Mouse (Mus musculus) lung, postnatal 36 days (tissue): ENCODE data around the gene Eif3i.

Experiments used
- DNase-seq: peaks from one replicate; pipeline ENCODE4 v3.0.0; 2022; ENCODE audit warnings: mixed read lengths

The Eif3i gene

DNA sequence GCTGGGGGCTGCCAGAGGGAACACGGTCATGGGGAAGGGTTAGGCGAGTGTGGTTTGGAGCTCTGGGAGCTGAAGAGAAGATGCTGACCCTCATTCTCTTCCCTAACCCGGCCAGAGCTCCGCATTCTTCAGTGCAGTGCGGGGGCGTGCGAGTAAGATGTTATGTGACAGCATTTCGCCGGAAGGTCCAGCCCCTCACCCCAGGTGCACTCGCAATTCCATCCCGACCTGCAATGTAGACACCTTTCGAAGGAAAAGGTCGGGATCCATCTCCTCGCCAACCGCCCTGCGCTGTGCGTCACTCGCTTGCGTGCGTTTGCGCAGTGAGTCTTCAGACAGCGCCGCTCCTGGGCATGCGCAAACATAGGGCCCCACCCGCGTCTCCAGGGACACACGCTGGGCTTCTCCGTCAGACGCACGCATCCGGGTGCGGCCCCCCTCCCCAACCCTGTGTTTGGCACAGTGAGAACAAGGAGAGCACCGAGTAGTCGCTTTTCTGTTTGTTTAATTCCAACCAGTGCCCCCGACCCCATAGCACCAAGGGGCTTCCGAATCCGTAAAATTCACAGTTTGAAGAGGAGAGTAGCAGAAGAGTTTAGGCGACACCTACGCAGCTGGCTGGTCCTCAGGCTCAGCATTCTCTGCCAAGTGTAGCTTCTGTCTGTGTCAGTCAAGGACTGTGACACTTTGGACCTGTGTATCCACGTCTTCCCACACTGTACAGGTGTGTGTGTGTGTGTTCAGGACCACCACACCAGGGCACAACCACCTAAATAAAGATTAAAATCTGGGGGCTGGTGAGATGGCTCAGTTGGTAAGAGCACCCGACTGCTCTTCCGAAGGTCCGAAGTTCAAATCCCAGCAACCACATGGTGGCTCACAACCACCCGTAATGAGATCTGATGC is 18.6 kb upstream of the Eif3i start, which contains the start of gene Iqcc:
Gene Iqcc, minus strand, starts transcription at position 314 of the 906 bp plus-strand sequence.
- peak; percentile 98 for DNase-seq

DNA sequence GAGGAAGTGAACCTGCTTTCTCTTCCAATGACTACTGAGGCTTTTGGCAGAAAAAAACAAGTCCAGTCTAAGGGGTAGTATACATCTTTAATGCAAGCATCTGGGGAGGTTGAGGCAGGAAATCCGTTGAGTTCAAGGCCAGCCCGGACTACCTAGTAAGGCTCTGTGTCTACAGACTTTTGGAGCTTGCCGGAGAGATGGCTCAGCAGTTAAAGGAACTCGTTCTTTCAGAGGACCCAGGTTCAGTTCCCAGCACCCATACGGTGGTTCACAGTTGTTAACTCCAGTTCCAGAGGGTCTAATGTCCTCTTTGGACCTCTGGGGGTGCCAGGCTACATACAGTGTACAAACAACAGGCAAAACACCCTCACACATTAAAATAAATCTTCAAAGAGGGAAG is 17.6 kb upstream of the Eif3i start:
- DNase-seq = no peak

DNA sequence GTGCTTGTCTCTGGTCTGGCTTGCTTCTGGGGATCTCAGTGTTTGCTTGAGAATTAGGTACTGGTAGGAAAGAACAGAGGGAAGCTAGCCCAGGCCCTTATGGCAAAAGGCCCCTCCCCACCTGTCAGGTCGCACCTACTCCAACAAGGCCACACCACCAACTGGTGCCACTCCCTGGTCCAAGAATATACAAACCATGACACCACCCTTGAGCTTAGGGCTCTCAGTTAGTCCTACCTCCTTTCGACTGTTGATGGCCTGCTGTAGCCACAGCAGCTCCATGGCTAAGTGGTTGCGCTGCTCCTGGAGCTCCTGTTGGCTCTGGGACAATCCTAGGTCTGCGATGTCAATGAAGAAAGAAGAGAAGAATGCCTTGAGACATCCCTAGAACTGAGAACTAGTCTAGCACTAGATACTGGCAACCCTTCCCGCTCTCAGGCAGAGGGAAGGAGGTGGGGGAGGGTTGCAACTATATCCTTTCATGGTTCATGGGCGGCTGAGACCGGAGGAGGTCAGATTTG is 16.7 kb upstream of the Eif3i start:
- no peak for DNase-seq

DNA sequence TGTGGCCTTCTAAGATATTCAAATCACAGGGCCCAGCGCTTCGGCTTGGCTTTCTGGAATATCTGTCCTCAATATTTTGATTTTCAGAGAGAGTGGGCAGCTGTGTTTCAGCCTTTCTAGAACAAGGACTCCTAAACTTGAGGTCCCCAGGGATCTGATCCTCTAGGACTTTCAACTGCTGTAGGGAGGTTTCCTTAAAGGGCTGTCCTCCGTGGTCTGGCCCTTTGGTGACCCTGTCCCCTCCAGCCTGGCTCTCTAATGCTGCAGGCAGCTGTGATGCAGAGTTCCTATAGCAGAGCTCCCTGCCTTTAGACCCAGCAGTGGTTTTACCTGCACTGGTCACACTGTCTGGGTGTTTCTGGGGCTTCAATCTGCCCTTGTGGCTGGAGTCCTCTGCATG is 16.2 kb upstream of the Eif3i start:
- DNase-seq = no peak

DNA sequence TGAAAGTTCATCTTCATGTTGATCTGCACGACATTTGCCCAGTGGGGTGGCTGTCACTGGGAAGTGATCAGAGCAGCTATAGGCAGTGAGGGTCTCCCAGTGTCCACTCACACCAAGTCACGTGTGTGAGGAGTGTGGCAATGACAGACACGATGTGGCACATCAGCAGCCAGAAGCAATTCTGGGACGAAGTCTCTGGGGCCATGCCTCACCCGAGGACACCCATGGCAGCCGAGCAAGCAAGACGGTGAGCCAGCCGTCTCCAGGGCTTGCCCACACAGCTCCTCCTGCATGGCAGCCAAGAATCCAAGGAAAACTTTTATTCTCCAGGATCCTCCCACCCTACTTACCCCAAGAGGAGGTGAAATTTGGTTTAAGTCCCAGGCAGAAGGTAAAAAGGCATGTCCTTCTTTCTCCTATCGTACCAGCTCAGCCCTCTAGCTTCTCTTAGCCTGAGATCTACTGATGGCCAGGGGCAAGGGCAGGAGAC is 15.4 kb upstream of the Eif3i start:
- no peak for DNase-seq

DNA sequence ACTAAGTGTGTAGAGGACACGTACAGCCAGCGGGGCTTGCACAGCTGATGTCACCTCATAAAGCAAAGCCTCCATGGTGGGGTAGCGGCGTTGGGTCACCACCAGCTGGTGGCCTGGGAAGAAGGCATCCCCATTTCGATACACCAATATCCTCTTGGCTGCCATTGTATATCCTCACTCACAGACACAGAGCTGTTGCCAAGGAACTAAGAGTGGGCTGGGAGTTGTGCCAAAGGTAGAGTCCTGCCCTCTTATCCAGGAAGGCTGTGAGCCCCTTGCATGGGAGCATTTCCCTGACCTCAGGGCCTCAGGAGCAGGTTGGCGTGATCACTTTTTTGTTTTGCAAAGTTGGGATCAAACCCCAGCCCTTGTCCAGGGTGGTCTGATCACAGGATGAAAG is 13.6 kb upstream of the Eif3i start, which contains the start of gene Dcdc2b:
Gene Dcdc2b, minus strand, starts transcription at position 165 of the 400 bp plus-strand sequence.
- peak; percentile 87 for DNase-seq

DNA sequence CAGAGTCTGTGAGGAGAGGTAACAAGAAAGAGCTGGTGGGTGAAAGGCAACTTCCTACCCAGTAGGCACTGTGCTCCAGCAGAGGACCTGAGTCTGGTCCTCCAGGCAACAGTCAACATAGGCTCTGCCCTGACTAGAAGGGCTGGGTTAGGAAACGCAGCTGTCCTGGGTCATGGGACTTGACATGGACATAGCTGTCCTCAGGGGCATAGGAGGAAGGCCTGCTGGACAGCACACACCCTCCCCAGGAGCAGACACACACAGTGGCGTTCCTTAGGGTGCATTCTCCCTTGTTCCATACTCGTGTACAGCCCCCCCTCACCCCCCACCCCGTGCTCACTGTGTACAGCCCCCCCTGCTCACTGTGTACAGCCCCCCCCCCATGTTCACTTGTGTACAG is 10.0 kb upstream of the Eif3i start:
- DNase-seq = no peak

DNA sequence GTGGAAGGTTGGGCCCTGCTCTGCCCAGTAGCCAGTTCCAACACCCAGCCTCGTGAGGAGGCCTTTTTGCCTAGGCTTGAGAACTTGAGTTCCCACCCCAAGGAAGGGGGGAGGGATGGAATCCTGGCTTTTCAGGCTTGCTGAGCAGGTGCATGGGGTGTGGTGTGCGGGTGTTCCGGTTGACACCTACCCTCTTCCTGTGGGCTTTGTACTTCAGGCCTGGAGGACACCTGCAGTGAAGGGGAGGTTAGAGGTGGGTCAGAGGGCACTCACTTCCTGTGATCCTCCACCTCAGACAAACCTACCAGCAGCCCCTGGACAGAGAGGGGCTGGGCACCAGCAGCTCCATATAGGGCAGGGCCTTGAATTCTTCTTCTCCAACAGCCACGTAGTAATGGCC is 9.6 kb upstream of the Eif3i start:
- DNase-seq = no peak

DNA sequence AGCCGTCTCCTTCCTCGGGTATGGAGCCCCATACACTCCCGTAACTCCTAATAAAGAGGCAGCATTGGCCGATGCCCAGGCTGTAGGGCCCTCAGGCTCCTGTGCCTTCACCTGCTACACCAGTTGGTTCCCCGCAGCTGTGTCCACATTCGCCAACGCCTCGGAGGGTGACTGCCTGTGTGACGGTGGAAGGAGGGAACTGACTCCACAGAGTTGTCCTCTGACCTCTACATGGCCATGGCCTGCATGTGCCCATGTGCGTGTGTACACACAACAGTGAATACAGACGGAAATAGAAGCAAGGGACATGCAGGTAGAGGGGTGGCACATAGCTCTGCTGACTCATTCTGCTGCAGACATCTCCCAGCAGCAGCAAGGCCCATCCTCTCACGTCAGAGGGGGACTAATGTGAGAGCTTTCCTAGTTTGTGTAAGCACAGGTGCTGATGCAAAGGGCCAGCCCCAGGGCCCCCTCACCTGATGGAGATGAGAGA is 8.7 kb upstream of the Eif3i start:
- DNase-seq = no peak

DNA sequence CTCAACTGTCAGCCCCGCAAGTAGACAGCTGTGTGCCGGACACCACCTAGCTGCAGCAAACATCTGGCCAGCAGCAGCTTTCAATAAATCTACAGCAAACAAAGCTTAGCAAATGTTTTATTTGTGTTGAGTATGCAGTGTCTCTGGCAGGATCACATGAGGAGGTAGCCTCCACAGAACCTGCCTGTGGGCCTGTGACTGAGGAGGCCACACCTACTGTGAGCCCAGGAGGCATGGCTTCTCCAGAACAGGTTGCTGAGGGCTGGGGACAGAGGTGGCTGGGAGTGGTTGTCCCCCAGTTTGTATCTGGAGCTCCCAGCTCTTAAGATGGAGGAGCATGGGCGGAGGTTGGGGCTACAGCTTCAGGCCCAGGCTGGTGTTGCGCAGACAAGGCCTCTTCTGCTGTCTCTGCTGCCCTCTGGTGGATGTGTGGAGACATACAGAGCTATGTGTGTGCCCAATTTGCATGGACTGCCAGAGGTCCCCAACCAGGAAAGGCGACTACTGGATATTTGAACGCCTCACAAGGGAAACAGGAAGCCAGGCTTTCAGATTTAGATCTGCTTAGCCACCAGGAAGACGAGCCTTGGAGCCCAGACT is 8.1 kb upstream of the Eif3i start:
- peak; percentile 91 for DNase-seq

DNA sequence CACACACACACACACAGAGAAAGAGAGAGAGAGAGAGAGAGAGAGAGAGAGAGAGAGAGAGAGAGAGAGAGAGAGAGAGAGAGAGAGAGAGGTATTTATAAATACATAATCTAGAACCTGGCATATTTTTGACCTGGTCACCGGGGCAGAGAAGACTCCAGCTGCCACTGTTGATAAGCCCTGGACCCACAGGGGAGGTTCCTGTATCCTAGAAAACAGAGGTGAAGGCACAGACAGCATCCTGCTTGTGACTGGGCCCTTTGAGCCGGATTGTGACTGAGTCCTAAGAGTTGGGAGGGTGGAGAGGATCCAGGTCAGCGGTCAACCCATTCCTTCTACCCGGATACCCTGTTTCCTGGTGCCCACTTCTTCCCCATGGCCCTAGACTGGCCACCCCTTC is 11.6 kb downstream of the Eif3i start:
- DNase-seq = no peak

DNA sequence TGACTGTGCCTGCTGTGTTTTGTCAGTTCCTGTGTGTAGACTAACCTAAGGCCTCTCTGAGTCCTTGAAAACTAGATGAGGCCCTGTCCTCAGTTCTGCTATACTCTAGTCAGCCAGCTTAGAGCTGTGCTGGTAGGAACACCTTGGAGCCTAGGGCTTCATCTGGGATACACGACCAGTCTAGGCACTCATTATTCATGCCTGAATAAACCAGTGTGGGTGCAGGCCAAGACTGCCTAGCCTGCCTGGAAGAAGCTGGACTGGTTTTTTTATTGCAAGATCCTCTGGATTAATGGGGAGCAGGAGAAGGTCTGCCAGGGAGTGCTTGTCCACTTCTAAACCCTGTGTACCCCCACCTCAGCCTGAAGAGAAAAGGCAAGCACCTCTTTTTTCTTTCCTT is 13.5 kb downstream of the Eif3i start:
- DNase-seq = no peak

DNA sequence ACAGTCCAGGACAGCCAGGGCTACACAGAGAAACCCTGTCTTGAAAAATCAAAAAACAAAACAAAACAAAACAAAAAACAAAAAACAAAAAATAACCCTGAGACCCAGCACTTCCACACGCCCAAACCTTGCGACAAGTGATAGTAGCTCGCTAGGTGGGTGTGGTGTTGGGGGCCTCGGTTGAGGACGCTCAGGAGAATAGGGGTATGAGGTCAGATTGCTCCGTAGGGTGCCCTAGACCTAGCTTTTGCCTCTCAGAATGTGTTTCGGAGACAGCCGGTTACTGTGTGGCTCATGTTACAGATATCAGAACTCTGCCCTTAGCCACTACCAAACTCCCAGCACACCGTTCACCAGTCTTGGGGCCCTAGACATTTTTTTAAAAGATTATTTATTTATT is 14.7 kb downstream of the Eif3i start:
- no peak for DNase-seq

DNA sequence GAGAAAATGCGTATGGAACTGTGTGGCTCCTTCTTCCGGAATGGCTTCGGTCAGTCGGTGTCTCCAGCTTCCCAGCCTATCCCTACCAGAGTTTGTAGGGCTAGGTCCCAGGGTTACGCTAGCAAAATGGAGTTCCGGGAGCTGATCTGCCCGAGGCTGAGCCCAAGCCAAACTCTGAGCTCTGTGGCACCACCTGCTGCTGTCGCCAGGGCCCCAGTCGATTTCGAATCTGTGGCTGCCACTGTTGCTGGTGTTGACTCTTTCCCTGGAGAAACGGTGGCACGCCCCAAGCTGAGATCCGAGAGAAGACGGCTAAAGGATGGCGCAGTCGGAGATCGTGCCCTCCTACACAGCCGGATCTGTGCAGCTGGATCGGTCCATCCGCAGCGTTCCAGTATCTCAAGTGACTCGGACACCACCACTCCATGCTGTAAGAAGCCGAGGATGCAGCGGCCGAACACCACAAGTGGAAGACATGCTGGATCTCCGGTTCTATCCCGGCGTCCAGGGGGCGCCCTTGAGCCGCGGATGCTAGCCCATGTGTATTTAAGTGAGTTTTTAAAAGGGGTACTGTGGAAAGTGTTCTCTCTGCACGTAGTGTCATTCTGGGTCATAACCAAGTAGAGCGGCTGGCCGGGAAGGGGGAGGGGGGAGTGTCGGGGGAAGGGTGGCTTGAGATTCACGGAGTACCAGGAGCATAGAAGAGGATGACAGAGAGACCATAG is 15.4 kb downstream of the Eif3i start:
- DNase-seq = peak; percentile 96

DNA sequence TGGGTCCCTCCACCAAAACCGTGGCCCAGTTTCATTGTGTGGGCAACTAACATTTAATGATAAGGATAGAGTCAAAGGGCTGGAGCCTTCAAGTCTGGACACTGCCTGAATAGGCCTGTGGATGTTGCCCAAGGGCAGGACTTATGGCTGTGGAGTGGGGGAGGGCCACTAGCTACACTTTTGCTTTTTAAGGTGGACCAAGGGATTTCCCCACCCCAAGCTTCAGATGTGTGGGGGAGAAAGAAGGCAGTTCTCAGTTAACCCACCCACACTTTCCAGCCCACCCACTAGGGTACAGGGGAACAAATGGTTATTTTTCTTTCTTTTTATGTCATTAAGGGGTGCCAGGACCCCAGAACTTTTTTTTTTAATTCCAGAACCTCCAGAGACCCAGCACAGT is 16.1 kb downstream of the Eif3i start:
- no peak for DNase-seq

DNA sequence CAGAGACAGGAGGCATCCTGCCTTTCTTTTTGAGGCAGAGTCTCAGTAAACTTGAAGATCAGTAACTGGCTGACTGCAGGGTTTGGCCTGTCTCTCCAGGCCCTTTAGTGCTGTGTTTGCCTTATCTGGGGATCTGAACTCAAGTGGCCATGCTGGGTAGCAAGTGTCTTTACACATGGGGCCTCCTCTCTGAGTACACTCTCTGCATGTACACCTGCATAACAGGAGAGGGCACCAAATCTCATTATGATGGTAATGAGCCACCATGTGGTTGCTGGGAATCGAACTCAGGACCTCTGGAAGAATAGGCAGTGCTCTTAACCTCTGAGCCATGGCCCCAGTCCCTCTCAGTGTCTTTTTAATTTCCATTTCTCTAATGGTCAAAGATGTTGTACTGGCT is 18.2 kb downstream of the Eif3i start:
- DNase-seq = no peak

DNA sequence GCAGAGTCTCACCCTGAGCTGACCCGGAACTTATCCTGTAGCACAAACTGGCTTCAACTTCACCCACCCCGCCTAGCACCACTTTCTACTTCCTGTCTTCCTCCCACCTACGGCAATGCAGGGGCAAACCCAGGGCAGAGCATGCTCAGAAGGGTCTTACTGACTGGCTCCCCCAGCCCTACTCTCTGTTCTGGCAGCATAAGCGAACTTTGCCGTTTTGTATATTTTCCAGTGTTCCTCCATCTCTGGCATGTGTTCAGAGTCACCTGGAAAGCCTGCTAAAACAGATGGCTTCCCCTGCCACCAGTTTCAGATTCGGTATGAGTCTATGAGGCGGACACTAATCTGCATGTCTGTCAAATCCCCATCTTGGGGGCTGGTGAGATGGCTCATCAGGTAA is 20.1 kb downstream of the Eif3i start:
- DNase-seq = no peak

DNA sequence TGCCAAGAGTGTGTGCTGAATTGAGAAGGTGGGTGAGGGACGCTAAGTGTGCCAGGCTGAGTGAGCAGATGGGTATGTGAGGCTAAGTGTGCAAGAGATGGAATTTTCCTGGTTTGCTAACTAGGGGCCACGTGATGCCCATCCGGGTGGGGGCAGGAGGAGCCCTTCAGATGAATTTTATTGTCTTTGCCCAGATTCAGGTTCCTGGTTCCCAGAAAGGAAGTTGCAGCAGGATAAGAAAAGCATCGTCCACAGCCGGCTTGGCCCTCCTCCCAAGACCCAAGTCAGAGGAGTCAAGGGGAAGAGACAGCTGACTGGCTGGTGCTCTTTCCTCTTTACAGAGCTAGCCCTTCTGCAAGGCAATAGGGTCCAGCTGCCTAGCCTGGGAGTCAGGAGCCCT is 22.0 kb downstream of the Eif3i start, which contains the start of gene Fam167b:
Gene Fam167b, minus strand, starts transcription at position 84 of the 400 bp plus-strand sequence.
- peak; percentile 37 for DNase-seq

DNA sequence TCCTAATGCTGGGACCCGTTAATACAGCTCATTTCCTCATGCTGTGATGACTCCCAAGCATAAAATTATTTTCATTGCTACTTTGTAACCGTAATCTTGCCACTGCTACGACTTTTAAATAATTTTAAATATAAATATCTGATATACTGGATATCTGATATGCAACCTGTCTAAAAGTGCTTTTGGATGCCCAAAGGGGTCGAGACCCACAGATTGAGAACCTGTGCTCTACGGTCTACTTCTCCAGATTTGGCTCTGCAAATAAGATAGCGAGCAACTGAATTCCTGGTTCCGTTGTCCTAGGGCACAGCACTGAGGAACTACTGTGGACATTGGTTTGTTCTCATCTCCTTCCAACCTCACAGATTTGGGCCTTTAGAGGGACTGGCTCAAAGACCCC is 22.8 kb downstream of the Eif3i start:
- DNase-seq = no peak

DNA sequence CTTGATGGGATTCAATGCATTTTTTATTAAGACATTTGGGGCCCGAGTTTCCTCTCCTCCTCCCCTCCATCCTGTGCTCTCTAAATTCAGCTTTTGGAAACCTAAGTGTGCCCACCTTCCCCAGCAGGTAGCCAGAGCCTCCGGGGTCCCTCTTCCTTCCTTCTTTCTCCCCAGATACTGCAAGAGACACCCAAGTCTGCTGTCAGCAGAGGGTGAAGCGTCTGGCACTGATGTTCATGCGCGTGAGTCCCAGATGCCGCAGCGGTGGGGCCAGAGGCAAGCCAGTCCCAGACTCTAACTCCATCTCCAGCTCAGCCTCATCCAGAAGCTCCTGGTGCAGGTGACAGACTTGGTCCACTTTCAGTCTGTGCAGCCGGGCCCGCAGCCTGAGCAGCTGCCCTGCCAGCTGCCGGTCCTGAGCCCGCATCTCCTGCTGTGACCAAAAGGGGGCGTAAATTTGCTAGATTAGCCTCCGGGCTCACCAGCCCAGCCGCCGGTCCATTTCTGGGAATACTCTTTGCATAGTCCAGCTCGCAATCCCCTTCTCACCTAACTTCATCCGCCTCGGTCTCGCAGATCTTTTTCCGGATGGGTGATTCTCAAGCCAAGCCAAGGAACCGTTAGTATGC is 23.5 kb downstream of the Eif3i start:
- DNase-seq = peak; percentile 81

DNA sequence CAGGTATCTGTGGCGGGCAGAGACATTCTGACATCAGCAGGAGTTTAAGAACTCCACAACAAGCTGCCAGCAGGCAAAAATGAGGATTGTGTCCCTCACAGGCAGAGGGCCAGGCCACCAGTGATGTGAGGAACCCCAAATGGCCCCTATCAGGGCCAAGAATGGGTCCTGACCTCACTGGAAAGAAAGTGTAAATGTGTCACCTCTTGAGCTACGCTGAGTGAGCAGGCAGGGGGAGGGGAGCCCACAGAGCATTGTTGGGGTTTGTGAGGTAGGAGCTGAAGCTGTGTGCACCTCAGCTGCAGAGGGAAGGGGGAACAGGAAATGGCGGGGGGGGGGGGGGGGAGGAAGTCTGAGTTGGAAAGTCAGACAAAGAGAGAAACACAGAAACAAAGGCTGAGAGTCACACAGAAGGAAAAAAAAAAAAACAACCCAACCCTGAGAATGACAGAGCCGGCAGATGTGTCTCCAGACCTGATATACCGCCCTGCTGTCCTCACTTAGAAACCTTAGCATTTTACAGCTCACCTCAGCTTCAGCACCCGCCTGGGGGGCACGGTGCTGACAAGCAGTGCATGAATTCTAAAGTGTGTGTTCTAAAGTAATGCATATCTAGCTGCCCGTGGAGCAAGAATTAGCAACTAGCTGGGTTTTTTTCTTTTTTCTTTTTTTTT is 25.1 kb downstream of the Eif3i start:
- DNase-seq = peak; percentile 65

DNA sequence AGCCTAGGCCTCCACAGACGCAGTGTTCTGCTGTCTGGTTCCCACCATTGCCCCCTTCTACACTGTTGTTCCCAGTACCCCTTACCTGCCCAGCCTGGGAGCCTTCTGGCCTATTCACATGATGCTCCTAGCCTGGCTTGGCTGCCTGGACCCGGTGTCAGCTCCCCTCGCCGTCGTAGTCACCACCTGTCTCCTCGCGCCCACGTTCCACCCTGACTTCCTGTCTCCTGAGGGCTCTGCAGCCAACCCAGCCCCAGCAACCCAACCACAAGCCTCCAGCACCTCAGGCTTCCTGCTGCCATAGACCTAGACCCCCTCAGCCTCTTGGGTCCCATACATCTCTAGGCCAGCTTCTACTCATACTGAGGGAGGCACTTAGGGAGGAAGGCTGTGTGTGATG is 27.0 kb downstream of the Eif3i start, which contains the start of gene Lck:
Gene Lck, minus strand, starts transcription at position 212 of the 400 bp plus-strand sequence.
- no peak for DNase-seq
